Mouse (Mus musculus) CD4-positive, CD25-positive, alpha-beta regulatory T cell, adult 9 weeks (primary cell): ENCODE measurements around the gene Eps8l2. TPM values are rescaled to one million over a fixed set of nuclear protein-coding genes. Genes with fewer than 3 reads are reported as not detected.

Source experiments
- polyA plus RNA-seq: library from polyadenylated mRNA; unstranded; fragments of 100-300 nt; shearing (Covaris generic); gene quantifications from one replicate; pipeline ENCODE4 v1.2.1, GENCODE M21; 2017

The Eps8l2 gene
- polyA plus RNA-seq: not detected

GRCm38 (mm10) chr7:141338576-141339131 lies at the start of gene Eps8l2:
Eps8l2 (plus strand) TSS chr7:141338880.

GRCm38 (mm10) chr7:141291921-141292582 lies 46.6 kb upstream of the Eps8l2 start, which contains the start of gene Drd4:
Drd4 (plus strand) TSS chr7:141292006.

GRCm38 (mm10) chr7:141327469-141328372 lies 11.0 kb upstream of the Eps8l2 start, which contains the start of the genes Deaf1 and Tmem80:
Deaf1 (minus strand) TSS chr7:141327690.
Tmem80 (plus strand) TSS chr7:141327739.

GRCm38 (mm10) chr7:141391625-141392551 lies 53.2 kb downstream of the Eps8l2 start, which contains the start of gene Taldo1:
Taldo1 (plus strand) TSS chr7:141392199.

Other genes with a start within 250 kb of the Eps8l2 start
- 274 TPM for gene Sigirr, start 238.3 kb upstream of the Eps8l2 start, polyA plus RNA-seq
- gene Ano9, start 221.1 kb upstream of the Eps8l2 start, polyA plus RNA-seq: not detected
- 8.9 TPM for gene Ptdss2, start 216.5 kb upstream of the Eps8l2 start, polyA plus RNA-seq
- gene Rnh1, start 166.0 kb upstream of the Eps8l2 start, polyA plus RNA-seq: 159 TPM
- gene Hras, start 144.9 kb upstream of the Eps8l2 start, polyA plus RNA-seq: 5.2 TPM
- gene Lrrc56, start 144.7 kb upstream of the Eps8l2 start, polyA plus RNA-seq: 3.4 TPM
- gene Lmntd2, start 124.8 kb upstream of the Eps8l2 start, polyA plus RNA-seq: 14.1 TPM
- 29.4 TPM for gene Rassf7, start 123.0 kb upstream of the Eps8l2 start, polyA plus RNA-seq
- gene Phrf1, start 110.1 kb upstream of the Eps8l2 start, polyA plus RNA-seq: 122 TPM
- 160 TPM for gene Irf7, start 72.4 kb upstream of the Eps8l2 start, polyA plus RNA-seq
- not detected for gene Cdhr5, start 62.1 kb upstream of the Eps8l2 start, polyA plus RNA-seq
- not detected for gene Sct, start 59.7 kb upstream of the Eps8l2 start, polyA plus RNA-seq
- not detected for gene Drd4, start 46.9 kb upstream of the Eps8l2 start, polyA plus RNA-seq
- 15.6 TPM for gene Deaf1, start 11.2 kb upstream of the Eps8l2 start, polyA plus RNA-seq
- gene Tmem80, start 11.1 kb upstream of the Eps8l2 start, polyA plus RNA-seq: 48.1 TPM
- 372 TPM for gene Taldo1, start 53.3 kb downstream of the Eps8l2 start, polyA plus RNA-seq
- 91.0 TPM for gene Gatd1, start 75.3 kb downstream of the Eps8l2 start, polyA plus RNA-seq
- gene Cend1, start 90.6 kb downstream of the Eps8l2 start, polyA plus RNA-seq: 0.27 TPM
- 87.4 TPM for gene Slc25a22, start 99.0 kb downstream of the Eps8l2 start, polyA plus RNA-seq
- gene Pidd1, start 105.1 kb downstream of the Eps8l2 start, polyA plus RNA-seq: 16.1 TPM
- 2,295 TPM for gene Rplp2, start 108.5 kb downstream of the Eps8l2 start, polyA plus RNA-seq
- 109 TPM for gene Pnpla2, start 116.3 kb downstream of the Eps8l2 start, polyA plus RNA-seq
- not detected for gene Cracr2b, start 122.2 kb downstream of the Eps8l2 start, polyA plus RNA-seq
- 8.3 TPM for gene Cd151, start 128.5 kb downstream of the Eps8l2 start, polyA plus RNA-seq
- 43.2 TPM for gene Polr2l, start 136.3 kb downstream of the Eps8l2 start, polyA plus RNA-seq
- gene Tspan4, start 136.4 kb downstream of the Eps8l2 start, polyA plus RNA-seq: 1.9 TPM
- 21.2 TPM for gene Chid1, start 201.0 kb downstream of the Eps8l2 start, polyA plus RNA-seq
- 15.8 TPM for gene Ap2a2, start 223.3 kb downstream of the Eps8l2 start, polyA plus RNA-seq